Mouse (Mus musculus) kidney, embryonic 14.5 days (tissue): ENCODE measurements around the gene Cavin1. TPM values are rescaled to one million over a fixed set of nuclear protein-coding genes. Genes with fewer than 3 reads are reported as not detected.
"Not testable (repeated sequence)": the region's sequence is repeated elsewhere in the genome, so short reads cannot be mapped to it uniquely, and the experiment has no call there.

ENCODE experiments used
- ATAC-seq: fragments of 200-750 bp; cut with Nextera tagmentation; 2 replicates; pipeline ENCODE4 v1.8.0; 2017; ENCODE audit warnings: moderate number of reproducible peaks, mild to moderate bottlenecking, moderate TSS enrichment, moderate library complexity; ENCODE audit not compliant: low FRiP score, low TSS enrichment
- H3K27ac ChIP-seq: fragments of 300-500 bp; sonication (generic); 2 replicates; pipeline ENCODE4 v1.5.1; 2014; ENCODE audit warnings: low read depth, mild to moderate bottlenecking, low read length, moderate library complexity, mixed read lengths
- H3K27me3 ChIP-seq: fragments of 300-500 bp; sonication (generic); 2 replicates; pipeline ENCODE4 v1.6.1; 2014; ENCODE audit warnings: mild to moderate bottlenecking, low read length; ENCODE audit not compliant: control insufficient read depth, insufficient read depth
- H3K36me3 ChIP-seq: fragments of 300-500 bp; sonication (generic); 2 replicates; pipeline ENCODE4 v1.6.1; 2014; ENCODE audit warnings: low read length, mixed read lengths; ENCODE audit not compliant: control insufficient read depth, insufficient read depth
- H3K4me1 ChIP-seq: fragments of 300-500 bp; sonication (generic); 2 replicates; pipeline ENCODE4 v1.6.1; 2014; ENCODE audit warnings: low read length, mixed read lengths; ENCODE audit not compliant: control insufficient read depth, insufficient read depth
- H3K4me2 ChIP-seq: fragments of 300-500 bp; sonication (generic); replicated peaks from 2 replicates; pipeline ENCODE4 v1.6.1; 2014; ENCODE audit warnings: low read depth, mild to moderate bottlenecking, low read length
- H3K4me3 ChIP-seq: fragments of 300-500 bp; sonication (generic); 2 replicates; pipeline ENCODE4 v1.5.1; 2014; ENCODE audit warnings: mild to moderate bottlenecking, low read length
- H3K9ac ChIP-seq: fragments of 300-500 bp; sonication (generic); 2 replicates; pipeline ENCODE4 v1.6.1; 2014; ENCODE audit warnings: low read depth, mild to moderate bottlenecking, low read length, moderate library complexity
- H3K9me3 ChIP-seq: fragments of 300-500 bp; sonication (generic); 2 replicates; pipeline ENCODE4 v1.6.1; 2016; ENCODE audit warnings: low read length; ENCODE audit not compliant: control insufficient read depth
- WGBS: fragments of 180-500 bp; shearing (Covaris S2); extraction: QIAGEN DNeasy Blood & Tissue Kit; methylation state at CpG from one replicate; pipeline ENCODE4 v1.1.7; 2014; 5-methylcytosine and 5-hydroxymethylcytosine counted together
- polyA plus RNA-seq: library from polyadenylated mRNA; unstranded; fragments of >200 nt; fragmentation: Nextera tagmentation; extraction: Ambion mirVana; gene quantifications from 2 replicates; pipeline ENCODE4 v1.2.1, GENCODE M21; 2014

The Cavin1 gene
- polyA plus RNA-seq = 40.7 and 45.1 TPM in 2 replicates

GRCm38 (mm10) chr11:100970557-100970937 lies at the start of gene Cavin1:
Cavin1 (minus strand) TSS chr11:100970887.
- no peaks in the 10 kb centered on the region for H3K4me1 ChIP-seq
- peak within 1 kb of the TSS; percentile 65 for H3K27ac ChIP-seq
- no peaks in the 10 kb centered on the region for H3K9me3 ChIP-seq
- peaks cover 44% of the 10 kb centered on the region for H3K27me3 ChIP-seq
- H3K4me3 ChIP-seq = peak within 1 kb of the TSS; percentile 49
- peak; percentile 88 for ATAC-seq
- H3K4me2 ChIP-seq = peak within 1 kb of the TSS; percentile 51
- no peaks in the 10 kb centered on the region for H3K36me3 ChIP-seq
- 1% methylated on average over 20 of the region's 20 CpGs for WGBS
- H3K9ac ChIP-seq = peak within 1 kb of the TSS; percentile 67

GRCm38 (mm10) chr11:101011641-101012040 lies 41.0 kb upstream of the Cavin1 start:
- Histone ChIP-seq H3K9ac (no peak overlapping the region), H3K27ac (no peak overlapping the region), H3K36me3 (peaks cover 10% of the 10 kb centered on the region; the same call in 1 of the 2 replicates), H3K27me3 (no peaks in the 10 kb centered on the region), H3K4me2 (no peak overlapping the region), H3K4me3 (no peak overlapping the region), H3K4me1 (peaks cover 12% of the 10 kb centered on the region; the same call in 1 of the 2 replicates), H3K9me3 (no peaks in the 10 kb centered on the region)
- no peak for ATAC-seq
- 87% methylated on average over 6 of the region's 6 CpGs for WGBS

- Histone ChIP-seq H3K27ac (no peak overlapping the region), H3K4me2 (peak overlapping the region; percentile 84), H3K9ac (peak overlapping the region; percentile 76), H3K4me1 (peaks cover 12% of the 10 kb centered on the region; the same call in 1 of the 2 replicates), H3K27me3 (no peaks in the 10 kb centered on the region), H3K9me3 (no peaks in the 10 kb centered on the region), H3K4me3 (peak overlapping the region; percentile 70), H3K36me3 (peaks cover 10% of the 10 kb centered on the region; the same call in 1 of the 2 replicates)
- WGBS = 11% methylated on average over 29 of the region's 29 CpGs
- ATAC-seq = no peak
Observed at GRCm38 (mm10) chr11:101009888-101010784, 39.4 kb upstream of the Cavin1 start.

- peak within 1 kb of the TSS; percentile 32; the same call in 1 of the 2 replicates for H3K27ac ChIP-seq
- WGBS = under 1% methylated on average over 44 of the region's 44 CpGs
Observed at GRCm38 (mm10) chr11:101009046-101009887, 38.6 kb upstream of the Cavin1 start, which contains the start of gene Atp6v0a1. Atp6v0a1 (plus strand) TSS chr11:101009452.

GRCm38 (mm10) chr11:101008206-101009045 lies 37.7 kb upstream of the Cavin1 start:
- peak overlapping the region; percentile 84 for H3K4me2 ChIP-seq
- peaks cover under 1% of the 10 kb centered on the region; the same call in 1 of the 2 replicates for H3K36me3 ChIP-seq
- no peak overlapping the region for H3K9ac ChIP-seq
- no peaks in the 10 kb centered on the region for H3K27me3 ChIP-seq
- peak overlapping the region; percentile 70 for H3K4me3 ChIP-seq
- WGBS = 53% methylated on average over 14 of the region's 14 CpGs
- peaks cover 12% of the 10 kb centered on the region; the same call in 1 of the 2 replicates for H3K4me1 ChIP-seq
- no peaks in the 10 kb centered on the region for H3K9me3 ChIP-seq
- peak overlapping the region; percentile 32; the same call in 1 of the 2 replicates for H3K27ac ChIP-seq
- ATAC-seq = no peak

More at GRCm38 (mm10) chr11:101009046-101009887, 38.6 kb upstream of the Cavin1 start, which contains the start of gene Atp6v0a1:
- H3K4me3 ChIP-seq = peak within 1 kb of the TSS; percentile 70
- no peaks in the 10 kb centered on the region for H3K27me3 ChIP-seq
- H3K4me1 ChIP-seq = peaks cover 12% of the 10 kb centered on the region; the same call in 1 of the 2 replicates
- ATAC-seq = peak; percentile 100
- peak within 1 kb of the TSS; percentile 76 for H3K9ac ChIP-seq
- H3K36me3 ChIP-seq = peaks cover 7% of the 10 kb centered on the region; the same call in 1 of the 2 replicates
- no peaks in the 10 kb centered on the region for H3K9me3 ChIP-seq
- H3K4me2 ChIP-seq = peak within 1 kb of the TSS; percentile 84

- H3K27ac ChIP-seq = no peak overlapping the region
- no peaks in the 10 kb centered on the region for H3K9me3 ChIP-seq
- 0 out of 2 replicates have a peak, but pooled peaks cover 2% of the 10 kb centered on the region for H3K4me1 ChIP-seq
- H3K4me3 ChIP-seq = no peak overlapping the region
- ATAC-seq = no peak
- 46% methylated on average over 3 of the region's 3 CpGs for WGBS
- no peak overlapping the region for H3K4me2 ChIP-seq
- H3K9ac ChIP-seq = no peak overlapping the region
- H3K36me3 ChIP-seq = no peaks in the 10 kb centered on the region
- H3K27me3 ChIP-seq = no peaks in the 10 kb centered on the region
Observed at GRCm38 (mm10) chr11:101003025-101003685, 32.5 kb upstream of the Cavin1 start.

- H3K27ac ChIP-seq, H3K27me3 ChIP-seq, ATAC-seq, H3K36me3 ChIP-seq, H3K4me2 ChIP-seq, H3K4me1 ChIP-seq, H3K9ac ChIP-seq, H3K9me3 ChIP-seq, H3K4me3 ChIP-seq: not testable (repeated sequence)
- 86% methylated on average over 4 of the region's 6 CpGs for WGBS
Observed at GRCm38 (mm10) chr11:101001875-101002552, 31.3 kb upstream of the Cavin1 start.
